Mouse (Mus musculus): ENCODE results near the gene Fars2.
"Not testable (repeated sequence)": the region's sequence is repeated elsewhere in the genome, so short reads cannot be mapped to it uniquely, and the experiment has no call there.

Fars2 gene

GRCm38 (mm10) chr13:36386074-36386473 lies 268.9 kb downstream of the Fars2 start:
- no peak for DNase-seq

GRCm38 (mm10) chr13:36391936-36392335 lies 274.7 kb downstream of the Fars2 start:
- no peak for DNase-seq

GRCm38 (mm10) chr13:36392666-36393065 lies 275.5 kb downstream of the Fars2 start:
- DNase-seq = no peak

DNA sequence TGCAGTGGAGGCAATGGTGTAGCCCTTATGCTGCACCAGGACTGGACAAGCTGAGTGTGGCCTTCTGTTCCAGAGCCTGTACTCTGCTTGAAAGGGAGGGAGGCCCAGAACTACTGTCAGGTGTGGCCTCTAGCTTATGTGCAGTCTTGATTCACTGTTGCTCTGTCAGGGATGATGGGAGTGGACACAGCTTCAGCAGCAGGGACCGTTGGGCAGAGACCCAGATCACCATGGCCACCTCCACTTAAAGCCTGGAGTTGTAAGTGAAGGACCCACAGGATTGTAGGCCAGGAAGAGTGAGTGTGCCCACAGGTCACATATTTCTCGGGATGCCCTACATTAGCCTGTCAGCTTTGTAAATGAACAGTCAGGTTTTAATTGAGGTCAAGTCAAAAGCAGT lies 283.8 kb downstream of the Fars2 start:
- DNase-seq = no peak

DNA sequence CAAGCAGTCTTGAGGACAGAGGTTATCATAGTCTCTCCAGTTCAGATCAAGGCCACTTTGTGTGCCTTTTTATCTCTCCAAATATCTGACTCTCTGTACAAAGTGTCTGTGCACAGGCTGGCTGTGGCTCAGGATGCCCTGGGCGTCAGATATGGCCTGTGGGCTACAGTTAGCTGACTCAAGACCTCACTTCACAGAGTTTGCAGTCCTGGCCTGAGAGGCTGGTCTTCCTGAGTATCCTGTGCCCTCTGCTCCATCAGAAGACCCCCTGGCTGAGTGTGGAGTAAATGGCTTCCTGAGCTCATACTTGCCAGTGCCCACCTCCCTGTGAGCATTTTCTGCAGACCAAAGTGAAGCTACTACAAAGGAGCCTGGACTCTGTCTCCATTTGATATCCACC lies 296.1 kb downstream of the Fars2 start:
- no peak for DNase-seq

DNA sequence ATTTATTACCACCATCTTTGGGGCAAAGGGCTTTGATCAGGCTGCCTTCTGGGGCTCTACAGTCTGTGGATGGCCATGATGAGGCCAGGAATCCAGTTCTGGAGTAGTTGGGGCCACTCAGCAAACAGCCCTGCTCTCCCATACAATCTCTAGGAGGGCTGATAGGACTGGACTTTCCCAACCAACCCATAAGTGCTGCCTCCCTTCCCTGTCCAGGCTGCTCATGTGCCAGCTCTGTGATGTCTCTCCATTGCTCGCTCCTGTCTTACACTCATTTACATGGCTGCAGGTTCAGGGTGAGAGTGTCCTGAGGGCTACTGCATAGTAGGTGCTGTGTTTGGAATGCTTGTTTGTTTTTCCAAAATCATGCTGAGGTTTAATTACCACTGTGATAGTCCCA lies 298.0 kb downstream of the Fars2 start:
- no peak for DNase-seq

- no peak for DNase-seq
Measured at GRCm38 (mm10) chr13:36416546-36416945, 299.3 kb downstream of the Fars2 start.

DNA sequence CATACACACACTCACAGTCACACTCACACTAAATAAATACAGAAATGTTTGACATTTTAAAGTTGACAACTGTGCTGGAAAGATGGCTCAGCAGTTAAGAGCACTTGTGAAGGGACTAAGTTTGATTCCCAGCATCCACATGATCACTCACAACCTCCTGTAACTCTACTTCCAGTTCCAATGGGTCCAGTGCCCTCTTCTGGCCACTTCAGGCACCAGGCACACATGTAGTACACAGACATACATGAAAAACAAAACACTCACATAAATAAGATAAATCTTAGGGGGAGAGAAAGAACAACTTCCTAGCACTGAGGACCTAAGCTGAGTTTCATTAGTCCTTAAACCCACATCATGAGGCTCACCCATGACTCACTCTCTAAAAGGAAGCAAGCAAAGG lies 302.1 kb downstream of the Fars2 start:
- DNase-seq = no peak

DNA sequence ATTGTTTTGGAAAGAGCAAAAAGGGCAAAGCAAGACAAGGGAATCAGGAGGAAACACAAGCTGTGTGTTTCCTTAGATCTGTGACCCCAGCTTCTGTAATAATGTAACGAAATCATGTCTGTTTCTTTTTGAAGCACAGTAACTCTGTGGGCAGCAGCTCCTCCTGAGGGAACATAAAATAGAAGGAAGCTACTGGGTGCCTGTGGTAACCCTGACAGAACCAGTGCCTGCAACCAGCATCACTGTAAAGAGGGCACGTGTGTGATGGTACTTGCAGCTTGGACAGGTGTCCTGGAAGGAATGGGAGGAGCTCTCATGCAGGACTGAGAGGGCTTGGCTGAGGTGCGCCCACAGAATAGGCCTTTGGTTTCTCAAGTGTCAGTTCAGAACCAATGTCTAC lies 305.2 kb downstream of the Fars2 start:
- DNase-seq = no peak

GRCm38 (mm10) chr13:36425824-36426705 lies 308.9 kb downstream of the Fars2 start:
- DNase-seq = not testable (repeated sequence)

- DNase-seq = no peak
Measured at GRCm38 (mm10) chr13:36429500-36430189, 312.4 kb downstream of the Fars2 start.

DNA sequence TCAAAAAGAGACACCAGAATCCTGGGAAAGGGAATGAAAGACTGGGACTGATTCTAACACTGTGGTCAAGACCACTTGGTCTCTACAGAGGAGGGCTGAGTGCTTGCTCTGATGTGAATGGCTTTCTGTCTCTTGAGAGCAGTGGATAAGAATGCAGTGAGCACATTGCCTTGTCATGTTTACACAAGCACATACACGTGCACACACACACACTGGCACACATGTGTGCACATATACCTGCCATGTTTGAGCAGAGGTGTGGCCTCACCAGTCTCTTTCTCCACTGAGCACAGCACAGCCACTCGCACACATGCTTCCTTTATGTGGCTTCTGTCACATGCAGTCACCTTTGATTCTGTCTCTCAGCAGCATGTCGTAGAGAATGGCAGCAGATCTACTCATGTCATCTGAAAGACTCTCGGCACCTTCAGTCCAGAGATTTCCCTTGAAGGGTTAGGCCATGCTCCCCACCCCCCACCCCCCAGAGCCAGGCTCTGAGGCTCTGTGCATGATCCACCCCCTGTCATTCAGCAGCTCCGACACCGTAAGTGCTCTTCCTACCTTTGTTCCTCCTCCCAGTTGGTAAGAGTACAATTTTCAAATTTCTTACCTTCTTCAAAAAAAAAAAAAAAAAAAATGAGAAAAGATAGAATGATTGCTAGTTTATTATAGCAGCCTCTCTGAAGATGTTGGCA lies 313.4 kb downstream of the Fars2 start:
- no peak for DNase-seq

DNA sequence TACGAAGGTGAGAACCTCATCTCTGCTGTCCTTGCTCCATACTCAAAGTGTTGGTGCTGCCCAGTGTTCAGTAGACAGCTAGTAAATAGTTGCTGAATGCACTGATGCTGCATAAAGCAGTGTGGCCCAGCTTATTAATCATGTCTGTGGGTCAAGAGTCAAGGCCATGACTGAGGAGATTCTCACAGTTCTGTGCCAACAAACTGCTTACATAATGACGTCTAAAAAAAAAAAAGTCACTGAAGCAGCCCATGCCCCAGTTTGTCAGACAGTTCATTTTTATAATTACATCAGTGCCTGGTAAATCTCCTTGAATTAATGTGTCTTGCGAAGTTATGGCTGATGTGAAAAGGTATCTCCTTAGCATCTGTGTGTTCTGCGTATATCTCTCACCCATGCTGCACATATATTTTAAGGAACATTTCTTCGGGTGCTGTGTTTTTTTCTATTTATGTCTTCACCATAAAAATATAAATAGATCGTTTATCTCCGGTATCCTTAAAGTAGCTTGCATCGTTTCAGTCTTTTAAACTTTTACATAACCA lies 314.8 kb downstream of the Fars2 start:
- no peak for DNase-seq

DNA sequence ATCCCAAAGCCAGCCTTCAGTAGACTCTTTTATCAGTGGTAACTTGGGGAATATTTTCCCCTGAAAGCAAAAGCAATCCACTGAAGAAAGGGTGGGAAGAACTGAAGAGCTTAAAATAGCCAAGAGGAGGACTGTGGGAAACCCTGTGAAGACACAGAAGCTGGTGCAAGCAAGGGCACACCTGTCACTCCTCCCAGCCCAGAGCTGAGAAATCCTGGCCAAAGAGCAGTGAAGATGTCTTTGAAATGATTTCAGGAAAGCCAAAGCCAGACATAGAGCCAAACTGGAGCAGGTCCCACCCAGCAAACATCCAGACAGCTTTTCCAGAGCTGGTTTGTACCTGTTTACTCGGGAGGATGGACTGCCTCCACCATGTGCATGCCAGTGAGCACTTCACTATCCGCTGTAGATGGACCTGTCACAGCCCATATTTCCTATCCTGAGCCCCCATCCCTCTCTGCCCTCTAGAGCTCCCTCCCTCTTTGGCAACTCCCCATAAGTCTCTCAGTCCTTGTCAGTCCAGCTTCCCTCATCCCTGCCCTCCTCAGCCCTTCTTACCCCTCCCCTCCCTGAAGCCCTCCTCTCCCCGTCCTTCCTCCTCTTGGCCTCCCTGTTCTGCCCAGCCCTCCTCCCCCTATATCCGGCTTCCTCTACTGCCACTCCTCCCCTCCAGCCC lies 327.7 kb downstream of the Fars2 start:
- no peak for DNase-seq

DNA sequence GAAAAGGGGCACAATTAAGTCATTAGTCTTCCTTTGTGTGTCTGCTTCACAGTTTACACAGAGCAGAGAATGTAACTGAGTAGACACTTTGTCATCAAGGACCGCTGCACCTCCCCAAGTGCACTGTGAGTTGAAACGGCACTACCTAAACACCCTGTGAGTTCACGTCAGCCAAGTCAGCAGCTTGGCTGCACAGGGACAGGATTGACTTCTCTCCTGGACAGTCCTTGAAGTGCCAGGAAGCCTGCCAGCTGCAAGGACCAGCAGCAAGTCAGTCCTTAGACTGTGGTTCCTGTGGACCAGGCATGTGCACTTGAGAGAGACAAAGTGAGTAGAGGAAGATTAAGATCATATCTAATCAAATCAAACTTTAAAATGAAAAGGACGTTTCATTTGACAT lies 330.7 kb downstream of the Fars2 start:
- DNase-seq = no peak

GRCm38 (mm10) chr13:36448565-36448964 lies 331.4 kb downstream of the Fars2 start:
- no peak for DNase-seq

DNA sequence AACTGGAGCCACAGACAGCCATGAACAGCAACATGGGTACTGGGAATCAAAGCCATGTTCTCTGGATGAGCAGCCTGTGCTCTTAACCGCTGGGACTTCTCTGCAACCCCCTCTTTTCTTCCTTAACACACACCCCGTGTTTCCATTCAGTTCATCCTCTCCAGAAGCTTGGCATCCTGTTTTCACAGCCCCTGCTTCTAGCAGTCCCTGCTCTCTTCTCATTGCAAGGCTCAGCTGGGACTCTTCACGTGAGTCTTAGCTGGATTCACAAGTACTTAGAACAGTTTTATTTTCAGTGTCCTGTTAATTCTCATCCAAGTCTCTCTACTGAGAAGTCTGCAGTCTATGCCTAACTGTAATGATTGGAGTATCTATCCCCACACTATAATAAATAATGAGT lies 334.2 kb downstream of the Fars2 start:
- no peak for DNase-seq

DNA sequence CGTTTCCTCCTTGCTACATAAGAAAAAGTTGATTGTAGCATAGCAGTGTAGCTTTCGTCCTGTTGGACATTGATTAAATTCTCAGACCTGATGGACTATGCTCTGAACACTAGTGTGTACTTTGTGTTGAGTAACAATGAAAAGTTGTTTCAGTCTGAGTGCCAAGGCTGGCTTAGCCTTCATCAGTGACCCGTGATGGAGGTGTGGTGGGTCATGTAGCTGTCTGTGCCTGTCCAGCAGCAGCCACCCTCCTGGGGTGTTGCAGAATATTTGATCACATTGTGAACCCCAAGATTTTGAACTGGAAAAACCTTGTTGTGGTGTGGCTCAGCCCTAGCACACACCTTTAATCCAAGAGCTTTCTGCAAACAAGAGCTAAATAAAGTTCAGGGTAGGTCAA lies 343.3 kb downstream of the Fars2 start:
- DNase-seq = no peak

DNA sequence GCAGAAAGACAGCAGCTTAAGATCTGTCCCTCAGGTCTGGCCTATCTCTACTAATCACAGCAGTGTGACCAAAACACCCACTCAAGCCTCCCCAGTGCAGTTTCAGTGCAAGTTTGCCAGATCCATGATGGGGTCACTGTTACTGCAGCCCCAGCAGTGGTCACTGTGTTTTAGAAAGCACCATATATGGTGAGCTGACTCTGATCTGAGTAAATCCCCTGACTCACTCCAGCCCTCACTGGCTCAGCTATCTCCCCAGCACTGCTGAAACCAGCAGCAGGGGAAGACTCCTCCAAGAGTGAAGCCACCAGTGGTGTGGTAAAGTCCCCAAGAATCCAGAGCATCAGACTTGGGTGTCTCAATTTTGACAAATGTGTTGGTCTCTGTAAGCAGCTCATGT lies 346.5 kb downstream of the Fars2 start:
- DNase-seq = no peak

DNA sequence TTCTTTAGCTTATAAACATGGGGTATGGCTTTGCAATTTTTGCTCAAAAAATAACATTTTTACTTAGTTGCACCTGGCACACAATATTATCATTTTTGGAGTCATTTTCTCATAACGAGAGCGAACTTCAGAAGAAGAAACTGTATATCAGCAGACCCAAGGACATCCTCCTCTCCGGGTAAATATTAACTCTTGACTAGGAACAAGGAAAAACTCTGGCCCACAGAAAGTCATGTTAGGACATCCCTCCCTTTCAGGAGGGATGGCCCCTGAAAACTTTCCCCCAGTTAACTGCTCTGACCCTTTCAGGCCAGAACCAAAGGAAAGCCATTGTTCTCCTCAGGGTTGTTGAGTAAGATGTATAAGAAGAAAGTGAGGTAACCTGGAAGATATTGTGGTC lies 348.9 kb downstream of the Fars2 start:
- not testable (repeated sequence) for DNase-seq

DNA sequence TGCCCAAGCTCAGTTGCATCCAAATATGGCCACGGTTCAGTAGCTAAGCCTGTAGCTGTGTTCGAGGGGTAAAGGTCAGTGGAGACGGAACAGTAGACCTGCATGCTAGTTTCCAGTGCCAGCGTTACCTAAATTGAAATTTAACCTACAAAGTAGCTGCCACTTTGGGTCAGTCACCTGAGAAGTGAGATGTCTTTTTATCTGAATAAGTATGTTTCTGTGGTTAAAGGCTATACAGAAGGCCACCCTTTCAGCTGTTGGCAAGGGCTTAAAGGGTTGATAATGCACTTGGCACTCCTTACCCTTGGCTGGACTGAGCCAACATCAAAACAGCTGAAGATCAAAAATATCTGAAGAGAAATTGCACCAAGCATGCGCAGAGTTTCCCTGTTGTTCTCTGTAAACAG lies 349.3 kb downstream of the Fars2 start:
- DNase-seq = no peak

DNA sequence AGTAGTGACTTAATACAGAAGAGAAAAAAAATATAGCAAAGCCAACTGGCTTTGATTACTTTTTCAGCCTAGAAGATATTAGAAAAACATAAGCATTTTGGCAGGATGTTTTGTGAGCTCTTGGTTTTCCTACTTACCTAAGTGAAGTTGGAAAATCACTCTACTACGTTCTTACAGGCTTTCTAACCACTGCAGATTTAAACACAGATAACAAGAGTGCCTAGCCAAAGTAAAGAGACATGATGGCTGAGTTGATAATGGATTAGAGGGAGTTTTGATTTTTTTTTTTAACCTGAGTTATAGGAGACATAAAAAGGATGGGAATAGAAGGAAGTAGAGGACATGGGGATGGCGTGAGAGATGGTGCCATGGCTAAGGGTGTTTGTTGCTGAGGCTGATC lies 350.6 kb downstream of the Fars2 start:
- no peak for DNase-seq

DNA sequence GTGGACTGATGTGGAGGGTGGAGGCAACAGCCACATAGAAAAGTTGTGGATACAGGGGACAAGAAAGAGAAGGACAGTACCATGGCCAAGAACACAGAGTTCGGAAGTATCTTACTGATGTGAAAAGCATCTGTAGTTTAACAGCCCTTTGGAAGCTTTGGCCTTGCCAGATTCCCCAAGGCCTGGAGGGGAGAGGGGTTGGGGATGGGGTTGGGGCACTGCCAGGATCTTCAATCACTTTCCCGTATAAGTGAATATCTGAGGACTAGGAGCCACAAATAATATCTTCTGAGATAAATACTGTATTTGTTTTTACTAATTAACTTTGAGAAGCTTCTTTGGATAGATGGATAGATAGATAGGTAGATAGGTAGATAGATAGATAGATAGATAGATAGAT lies 351.8 kb downstream of the Fars2 start:
- no peak for DNase-seq

Measured in lung, postnatal 4 days (tissue).